Mouse (Mus musculus) CD8-positive naive resting alpha-beta T cell, adult 2 months (primary cell): Measurements from ENCODE around the gene Cyb5d1.
"Not testable (repeated sequence)": the region's sequence is repeated elsewhere in the genome, so short reads cannot be mapped to it uniquely, and the experiment has no call there.

Experiments used
- DNase-seq, 2 experiments: peaks; one replicate each; pipeline ENCODE4 v3.0.0; 2022; ENCODE audit warnings: low read depth in 2 of 2, low spot score in 2 of 2

The Cyb5d1 gene

GRCm38 (mm10) chr11:69404595-69405396 lies 9.4 kb upstream of the Cyb5d1 start:
- DNase-seq = no peak

- DNase-seq = no peak
These were observed 8.5 kb upstream of the Cyb5d1 start for GRCm38 (mm10) chr11:69403691-69404594.

DNA sequence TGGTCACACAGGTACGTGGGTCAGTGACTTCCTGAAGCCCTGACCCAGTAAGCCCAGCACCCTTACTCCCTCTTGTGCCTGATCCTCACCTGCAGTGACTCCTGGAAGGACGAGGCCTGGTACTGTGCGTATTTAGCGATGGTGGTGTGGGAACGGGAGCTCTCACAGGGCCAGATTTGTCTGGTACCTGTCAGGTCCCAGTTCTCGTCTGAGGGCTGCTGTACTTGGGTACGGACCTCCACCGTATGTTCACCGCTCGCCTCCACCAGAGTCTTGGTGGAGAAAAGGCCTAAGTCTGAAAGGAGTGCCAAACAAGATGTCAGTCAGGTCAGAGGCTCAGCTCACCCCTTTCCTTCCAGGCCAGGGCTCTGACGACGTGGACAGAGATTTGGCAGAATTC lies 6.6 kb upstream of the Cyb5d1 start:
- no peak for DNase-seq

DNA sequence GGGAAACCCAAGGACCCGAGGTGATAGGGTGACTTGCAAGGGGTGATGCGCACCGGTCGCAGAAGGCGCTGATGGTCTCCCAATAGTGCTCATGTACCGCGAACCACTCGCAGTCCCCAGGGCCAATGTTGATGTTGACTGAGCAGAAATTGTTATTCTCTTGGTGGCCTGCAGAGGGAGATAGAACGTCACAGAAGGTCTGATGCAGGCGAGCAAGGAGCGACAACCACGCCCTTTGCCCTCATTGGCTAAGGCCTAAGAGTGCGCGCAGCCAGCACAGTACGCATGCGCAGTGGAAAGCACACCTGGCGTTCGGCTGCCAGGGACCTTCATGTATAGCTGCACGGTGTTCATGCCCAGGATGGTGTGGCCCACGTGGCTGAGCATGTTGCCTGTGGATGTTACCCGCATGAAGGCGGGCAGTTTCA lies 5.8 kb upstream of the Cyb5d1 start:
- peak; percentile 84 to 85 for DNase-seq

DNA sequence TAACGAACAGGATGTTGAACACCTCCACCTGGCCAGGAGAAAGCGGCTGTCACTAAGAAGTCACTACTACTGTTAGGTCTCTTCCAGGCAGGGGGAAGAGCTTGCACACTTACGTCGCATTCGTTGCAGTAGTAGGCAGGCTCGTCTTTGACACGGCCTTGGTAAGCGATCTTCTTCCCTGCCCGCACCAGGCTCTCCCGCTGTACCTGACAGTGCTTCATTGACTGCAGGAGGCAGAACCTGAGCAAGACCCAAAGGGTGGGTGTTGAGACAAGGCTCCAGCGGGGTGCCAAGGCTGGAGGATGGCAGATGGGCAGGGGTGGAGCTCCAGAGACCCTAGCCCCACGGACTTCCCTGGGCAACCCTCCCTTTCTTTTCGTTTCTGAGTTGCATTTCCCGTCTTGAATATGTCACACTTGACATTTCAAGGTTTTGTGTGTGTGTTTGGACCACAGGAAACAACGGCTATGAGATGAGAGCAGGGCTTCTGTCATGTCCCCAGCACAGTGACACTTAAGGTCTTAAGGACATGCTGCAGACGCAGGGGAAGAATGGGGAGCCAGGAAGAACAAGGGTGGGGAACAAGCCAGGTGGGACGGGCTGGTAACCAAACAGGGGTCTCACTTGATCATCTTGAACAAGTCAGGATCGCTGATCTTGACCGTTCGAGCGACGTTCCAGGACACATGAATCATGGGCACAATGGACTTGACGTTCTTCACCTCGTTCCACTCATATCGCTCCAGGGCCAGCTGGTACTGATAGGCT lies 4.8 kb upstream of the Cyb5d1 start:
- no peak for DNase-seq

DNA sequence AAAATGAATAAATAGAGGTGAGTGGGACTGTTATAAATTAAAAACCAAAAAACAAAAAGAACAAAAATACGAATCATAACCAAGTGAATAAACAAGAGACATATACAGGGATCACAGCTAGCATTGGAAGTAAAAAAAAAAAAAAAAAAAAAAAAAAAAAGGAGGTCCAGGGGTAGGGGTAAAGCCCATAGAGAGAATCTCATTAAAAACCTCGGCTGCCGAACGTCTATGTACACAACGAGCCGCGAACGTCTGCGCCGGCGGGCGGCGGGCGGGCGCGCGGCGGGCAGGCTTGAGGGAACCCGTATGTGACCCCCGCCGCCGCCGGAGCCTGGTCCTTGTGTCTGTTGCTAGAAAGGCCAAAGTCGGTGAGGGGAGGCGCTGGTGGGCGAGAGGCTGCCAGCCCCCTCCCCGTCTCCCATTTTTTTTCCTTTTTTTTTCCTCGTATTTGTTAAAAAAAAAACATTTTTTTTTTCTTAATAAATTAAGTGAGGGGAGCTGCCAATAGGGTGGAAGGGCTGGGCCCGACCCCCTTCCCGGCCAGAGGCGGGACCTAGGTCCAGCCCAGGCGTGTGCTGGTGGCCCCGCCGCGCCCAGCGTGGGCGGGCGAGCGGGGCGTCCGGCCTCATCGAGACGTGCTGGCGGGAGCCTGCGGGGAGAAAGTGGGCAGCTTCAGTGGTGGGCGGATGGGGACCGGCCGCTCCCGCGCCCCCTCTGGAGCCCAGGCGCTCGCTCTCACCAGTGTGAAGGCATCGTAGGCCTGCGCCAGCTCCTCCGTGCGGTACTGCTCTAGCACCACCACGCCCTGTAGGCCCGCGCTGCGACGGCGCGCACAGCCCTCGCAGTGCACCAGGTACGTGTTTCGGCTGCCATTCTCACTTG lies 4.0 kb upstream of the Cyb5d1 start:
- no peak for DNase-seq

GRCm38 (mm10) chr11:69398486-69399200 lies 3.2 kb upstream of the Cyb5d1 start:
- DNase-seq = no peak

DNA sequence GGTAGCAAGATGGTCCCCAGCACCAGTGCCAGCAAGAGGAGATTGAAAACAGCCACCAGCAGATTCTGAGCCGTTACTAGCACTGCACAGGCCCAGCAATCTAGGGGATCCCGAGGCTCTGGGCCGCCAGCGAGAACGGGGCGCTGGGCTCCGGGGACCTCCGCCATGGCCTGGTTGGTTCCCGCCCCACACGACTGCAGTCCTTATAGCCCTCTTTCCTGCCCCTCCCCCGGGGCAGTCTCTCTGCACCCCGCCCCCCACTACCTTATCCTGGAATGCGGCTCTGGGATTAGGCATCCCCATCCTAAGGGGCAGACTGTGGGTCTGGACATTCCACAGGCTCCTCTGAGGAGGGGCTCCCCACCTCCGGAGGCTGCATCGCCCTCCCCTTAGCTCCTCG lies 2.6 kb upstream of the Cyb5d1 start, which contains the start of gene Tmem88:
Tmem88 (minus strand) TSS at position 176 of the 400 bp plus-strand sequence.
- no peak for DNase-seq

GRCm38 (mm10) chr11:69397581-69398057 lies 2.2 kb upstream of the Cyb5d1 start:
- no peak for DNase-seq

- DNase-seq = no peak
These were observed 1.3 kb upstream of the Cyb5d1 start for GRCm38 (mm10) chr11:69396772-69397171.

GRCm38 (mm10) chr11:69395634-69396373 lies 373 bp upstream of the Cyb5d1 start:
- DNase-seq = peak; percentile 95 to 96

DNA sequence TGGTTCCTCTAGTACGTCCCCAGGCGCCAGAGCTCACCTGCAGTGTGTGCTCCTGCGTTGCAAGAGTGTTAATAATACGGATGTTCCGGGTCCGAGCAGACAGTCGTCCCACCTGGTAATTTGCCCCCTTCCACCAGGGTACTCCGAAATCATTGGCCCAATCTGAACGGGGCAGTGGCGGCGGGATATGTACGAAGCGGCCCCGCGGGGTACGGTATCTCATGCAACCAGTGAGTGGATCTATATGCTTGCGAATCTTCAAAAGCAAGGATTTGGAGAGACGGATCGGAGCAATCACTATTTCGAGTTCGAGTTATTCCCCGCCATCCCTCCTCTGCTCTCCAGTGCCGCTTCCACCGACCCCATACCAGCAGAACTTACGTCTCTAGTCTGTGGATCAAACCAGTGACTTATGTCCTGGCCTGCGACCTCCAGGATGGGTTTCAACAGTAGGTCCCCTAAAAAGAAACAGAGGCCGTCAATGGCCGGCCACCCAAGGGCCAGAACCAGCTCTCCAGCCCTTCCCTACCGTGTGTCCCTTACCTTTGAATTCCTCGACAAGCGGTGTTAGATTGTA lies 752 bp downstream of the Cyb5d1 start:
- DNase-seq = not testable (repeated sequence)

DNA sequence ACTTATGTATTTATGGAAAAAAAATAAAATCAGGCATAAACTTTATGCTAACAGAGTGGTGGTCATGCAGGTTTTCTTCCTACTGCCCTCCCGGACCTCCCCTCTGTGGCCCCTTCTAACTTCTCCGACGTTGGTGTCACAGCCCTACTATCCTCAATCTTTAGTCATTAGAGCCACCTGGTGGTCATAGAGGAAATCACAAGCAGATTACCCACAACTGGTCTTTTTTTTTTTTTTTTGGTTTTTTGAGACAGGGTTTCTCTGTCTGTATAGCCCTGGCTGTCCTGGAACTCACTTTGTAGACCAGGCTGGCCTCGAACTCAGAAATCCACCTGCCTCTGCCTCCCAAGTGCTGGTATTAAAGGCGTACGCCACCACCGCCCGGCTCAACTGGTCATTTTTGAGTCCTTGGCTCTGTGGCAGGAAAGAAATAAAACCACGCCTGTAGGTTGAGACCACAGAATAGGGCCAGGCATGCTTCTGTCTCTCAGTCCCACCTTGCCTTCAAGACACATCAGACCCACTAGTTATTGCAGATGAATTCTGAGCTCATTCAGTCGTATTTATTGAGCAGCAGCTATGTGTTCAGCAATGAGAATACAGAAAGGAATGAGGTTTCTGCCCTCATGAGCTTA lies 4.9 kb downstream of the Cyb5d1 start:
- DNase-seq = peak in 1 of 2 experiments; percentile 77

GRCm38 (mm10) chr11:69389531-69390399 lies 5.7 kb downstream of the Cyb5d1 start:
- no peak for DNase-seq

DNA sequence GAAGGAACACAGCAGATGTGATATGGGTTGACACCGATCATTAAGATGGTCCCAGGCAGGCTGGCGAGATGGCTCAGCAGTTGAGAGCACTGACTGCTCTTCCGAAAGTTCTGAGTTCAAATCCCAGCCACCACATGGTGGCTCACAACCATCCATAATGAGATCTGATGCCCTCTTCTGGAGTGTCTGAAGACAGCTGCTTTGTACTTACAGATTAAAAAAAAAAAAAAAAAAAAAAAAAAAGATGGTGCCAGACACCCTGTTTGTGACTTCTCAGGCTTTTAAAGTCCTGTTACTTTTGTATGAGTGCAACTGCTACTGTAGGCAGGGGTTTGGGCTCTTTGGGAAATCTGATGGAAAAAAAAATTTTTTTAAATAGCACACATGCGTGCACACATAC lies 6.8 kb downstream of the Cyb5d1 start:
- no peak for DNase-seq

- DNase-seq = no peak
These were observed 8.7 kb downstream of the Cyb5d1 start for GRCm38 (mm10) chr11:69386758-69387157.

- no peak for DNase-seq
These were observed 10.5 kb downstream of the Cyb5d1 start for GRCm38 (mm10) chr11:69384979-69385378.
